Mouse (Mus musculus) forebrain, embryonic 14.5 days (tissue): ENCODE results near the gene Dnase2a. TPM values are rescaled to one million over a fixed set of nuclear protein-coding genes. Genes with fewer than 3 reads are reported as not detected.
A peak's percentile ranks its signal among the peaks of the same experiment; 100 is the strongest.

Source experiments
- ATAC-seq: fragments of 200-750 bp; cut with Nextera tagmentation; 2 replicates; pipeline ENCODE4 v1.8.0; 2017; ENCODE audit warnings: mild to moderate bottlenecking, moderate library complexity
- DNase-seq: peaks from one replicate; pipeline ENCODE4 v3.0.0-alpha.2; 2015; ENCODE audit warnings: low spot score
- H3K27ac ChIP-seq: fragments of 300-500 bp; sonication (generic); 2 replicates; pipeline ENCODE4 v1.5.1; 2014; ENCODE audit warnings: low read depth, mild to moderate bottlenecking, control low read depth, low read length, moderate library complexity
- H3K27me3 ChIP-seq: fragments of 300-500 bp; sonication (generic); replicated peaks from 2 replicates; pipeline ENCODE4 v1.6.1; 2014; ENCODE audit warnings: low read length, control low read depth, mixed read lengths; ENCODE audit not compliant: control insufficient read depth, insufficient read depth
- H3K36me3 ChIP-seq: fragments of 300-500 bp; sonication (generic); 2 replicates; pipeline ENCODE4 v1.6.1; 2014; ENCODE audit warnings: low read length, control low read depth; ENCODE audit not compliant: control insufficient read depth, insufficient read depth
- H3K4me1 ChIP-seq: fragments of 300-500 bp; sonication (generic); 2 replicates; pipeline ENCODE4 v1.6.1; 2014; ENCODE audit warnings: antibody characterized with exemption, low read length, control low read depth; ENCODE audit not compliant: control insufficient read depth, insufficient read depth
- H3K4me2 ChIP-seq: fragments of 300-500 bp; sonication (generic); 2 replicates; pipeline ENCODE4 v1.6.1; 2014; ENCODE audit warnings: mild to moderate bottlenecking, control low read depth, low read length
- H3K4me3 ChIP-seq: fragments of 300-500 bp; sonication (generic); 2 replicates; pipeline ENCODE4 v1.5.1; 2014; ENCODE audit warnings: low read depth, low read length, control low read depth
- H3K9ac ChIP-seq: fragments of 300-500 bp; sonication (generic); 2 replicates; pipeline ENCODE4 v1.6.1; 2014; ENCODE audit warnings: mild to moderate bottlenecking, low read length, control low read depth, moderate library complexity
- H3K9me3 ChIP-seq: fragments of 300-500 bp; sonication (generic); replicated peaks from 2 replicates; pipeline ENCODE4 v1.6.1; 2016; ENCODE audit warnings: low read length, control low read depth, mixed read lengths; ENCODE audit not compliant: control insufficient read depth
- WGBS: fragments of 180-500 bp; shearing (Covaris S2); extraction: QIAGEN DNeasy Blood & Tissue Kit; methylation state at CpG from one replicate; pipeline ENCODE4 v1.1.7; 2014; 5-methylcytosine and 5-hydroxymethylcytosine counted together
- polyA plus RNA-seq: library from polyadenylated mRNA; unstranded; fragments of >200 nt; fragmentation: Nextera tagmentation; extraction: Ambion mirVana; gene quantifications from 2 replicates; pipeline ENCODE4 v1.2.1, GENCODE M21; 2014

Gene Dnase2a
- polyA plus RNA-seq, 1 experiment from 2014 or later: 4.8 TPM

GRCm38 (mm10) chr8:84949753-84950152 is 41.4 kb downstream of the Dnase2a start:
- Histone ChIP-seq H3K4me2 (no peak overlapping the region), H3K27me3 (peaks cover 33% of the 10 kb centered on the region), H3K4me1 (peaks cover 4% of the 10 kb centered on the region; the same call in 1 of the 2 replicates), H3K4me3 (no peak overlapping the region), H3K36me3 (no peaks in the 10 kb centered on the region), H3K27ac (no peak overlapping the region), H3K9me3 (no peaks in the 10 kb centered on the region), H3K9ac (no peak overlapping the region)
- no peak for ATAC-seq
- no peak for DNase-seq
- WGBS: 18% methylated on average over 12 of the region's 12 CpGs

- DNase-seq (no peak), ATAC-seq (no peak)
- Histone ChIP-seq H3K4me3 (no peak overlapping the region), H3K4me2 (no peak overlapping the region), H3K27ac (no peak overlapping the region), H3K9me3 (no peaks in the 10 kb centered on the region), H3K36me3 (peaks cover 4% of the 10 kb centered on the region), H3K4me1 (no peaks in the 10 kb centered on the region), H3K9ac (no peak overlapping the region), H3K27me3 (peaks cover 14% of the 10 kb centered on the region)
- WGBS: 10% methylated on average over 18 of the region's 18 CpGs
Measured at GRCm38 (mm10) chr8:84952612-84953255, 44.4 kb downstream of the Dnase2a start.

GRCm38 (mm10) chr8:84956768-84957167 is 48.4 kb downstream of the Dnase2a start:
- Histone ChIP-seq H3K36me3 (peaks cover 24% of the 10 kb centered on the region), H3K4me2 (no peak overlapping the region), H3K27ac (no peak overlapping the region), H3K4me3 (no peak overlapping the region), H3K27me3 (no peaks in the 10 kb centered on the region), H3K9ac (no peak overlapping the region), H3K9me3 (no peaks in the 10 kb centered on the region), H3K4me1 (no peaks in the 10 kb centered on the region)
- ATAC-seq (peak; percentile 37), DNase-seq (peak; percentile 89)
- 42% methylated on average over 2 of the region's 2 CpGs for WGBS

- H3K36me3 ChIP-seq: peaks cover 29% of the 10 kb centered on the region
- peaks cover under 1% of the 10 kb centered on the region; the same call in 1 of the 2 replicates for H3K4me1 ChIP-seq
- H3K27me3 ChIP-seq: no peaks in the 10 kb centered on the region
- 92% methylated on average over 7 of the region's 7 CpGs for WGBS
- ATAC-seq: no peak
- no peaks in the 10 kb centered on the region for H3K9me3 ChIP-seq
- no peak overlapping the region for H3K9ac ChIP-seq
- DNase-seq: no peak
- H3K4me2 ChIP-seq: no peak overlapping the region
- H3K4me3 ChIP-seq: no peak overlapping the region
- H3K27ac ChIP-seq: no peak overlapping the region
Measured at GRCm38 (mm10) chr8:84959811-84960210, 51.5 kb downstream of the Dnase2a start.

GRCm38 (mm10) chr8:84963952-84964351 is 55.6 kb downstream of the Dnase2a start:
- no peak for ATAC-seq
- Histone ChIP-seq H3K36me3 (peaks cover 22% of the 10 kb centered on the region), H3K4me3 (no peak overlapping the region), H3K9ac (no peak overlapping the region), H3K9me3 (no peaks in the 10 kb centered on the region), H3K4me2 (no peak overlapping the region), H3K27me3 (no peaks in the 10 kb centered on the region), H3K27ac (no peak overlapping the region), H3K4me1 (peaks cover 13% of the 10 kb centered on the region)
- WGBS: 89% methylated on average over 4 of the region's 4 CpGs
- no peak for DNase-seq

- no peaks in the 10 kb centered on the region for H3K27me3 ChIP-seq
- H3K4me3 ChIP-seq: peak overlapping the region; percentile 63
- H3K9ac ChIP-seq: peak overlapping the region; percentile 77
- under 1% methylated on average over 41 of the region's 41 CpGs for WGBS
- peak; percentile 99 for DNase-seq
- no peaks in the 10 kb centered on the region for H3K9me3 ChIP-seq
- peak; percentile 88 for ATAC-seq
- peaks cover 17% of the 10 kb centered on the region for H3K4me1 ChIP-seq
- H3K4me2 ChIP-seq: peak overlapping the region; percentile 92
- H3K27ac ChIP-seq: peak overlapping the region; percentile 65; the same call in 1 of the 2 replicates
- peaks cover 13% of the 10 kb centered on the region for H3K36me3 ChIP-seq
Measured at GRCm38 (mm10) chr8:84965731-84966291, 57.5 kb downstream of the Dnase2a start.

GRCm38 (mm10) chr8:84966603-84967002 is 58.2 kb downstream of the Dnase2a start:
- H3K27ac ChIP-seq: no peak overlapping the region
- H3K4me2 ChIP-seq: no peak overlapping the region; the same call in 1 of the 2 replicates
- no peak overlapping the region for H3K4me3 ChIP-seq
- WGBS: 70% methylated on average over 3 of the region's 3 CpGs
- no peaks in the 10 kb centered on the region for H3K27me3 ChIP-seq
- peaks cover 17% of the 10 kb centered on the region for H3K36me3 ChIP-seq
- no peaks in the 10 kb centered on the region for H3K9me3 ChIP-seq
- H3K4me1 ChIP-seq: peaks cover 21% of the 10 kb centered on the region
- peak overlapping the region; percentile 13; the same call in 1 of the 2 replicates for H3K9ac ChIP-seq
- 0 out of 2 replicates have a peak, but pooled peaks have one; percentile 3 for ATAC-seq
- no peak for DNase-seq

- Histone ChIP-seq H3K9ac (peak overlapping the region; percentile 17; the same call in 1 of the 2 replicates), H3K27ac (no peak overlapping the region), H3K4me2 (no peak overlapping the region), H3K27me3 (no peaks in the 10 kb centered on the region), H3K36me3 (peaks cover 22% of the 10 kb centered on the region), H3K9me3 (no peaks in the 10 kb centered on the region), H3K4me3 (no peak overlapping the region), H3K4me1 (peaks cover 21% of the 10 kb centered on the region)
- ATAC-seq (no peak), DNase-seq (no peak)
- 87% methylated on average over 13 of the region's 13 CpGs for WGBS
Measured at GRCm38 (mm10) chr8:84967532-84968304, 59.4 kb downstream of the Dnase2a start.
